Mouse (Mus musculus): ENCODE results near the gene Ube2i. TPM values are rescaled to one million over a fixed set of nuclear protein-coding genes. Genes with fewer than 3 reads are reported as not detected.

The Ube2i gene
- total RNA-seq, 1 experiment from 2014 or later = 263 TPM

DNA sequence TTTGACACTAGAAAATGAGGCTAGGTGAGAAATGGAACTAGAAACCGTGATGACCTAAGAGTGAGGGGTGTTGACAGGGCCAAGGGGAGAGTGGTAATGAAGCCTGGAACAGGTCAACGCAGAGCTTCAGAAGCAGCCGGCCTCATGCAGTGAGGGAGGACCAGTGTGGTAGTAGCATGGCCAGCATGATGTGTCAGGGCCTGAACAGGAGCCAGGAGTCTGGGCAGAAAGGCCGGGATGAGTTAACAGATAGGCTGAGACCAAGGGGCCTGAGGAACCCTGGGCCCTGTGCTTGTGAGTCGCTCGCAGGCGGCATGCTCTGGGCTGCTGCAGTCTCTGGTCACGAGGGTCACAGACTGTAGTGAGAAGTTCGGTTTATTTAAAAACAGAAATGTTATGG lies 55.5 kb downstream of the Ube2i start:
- DNase-seq = no peak

DNA sequence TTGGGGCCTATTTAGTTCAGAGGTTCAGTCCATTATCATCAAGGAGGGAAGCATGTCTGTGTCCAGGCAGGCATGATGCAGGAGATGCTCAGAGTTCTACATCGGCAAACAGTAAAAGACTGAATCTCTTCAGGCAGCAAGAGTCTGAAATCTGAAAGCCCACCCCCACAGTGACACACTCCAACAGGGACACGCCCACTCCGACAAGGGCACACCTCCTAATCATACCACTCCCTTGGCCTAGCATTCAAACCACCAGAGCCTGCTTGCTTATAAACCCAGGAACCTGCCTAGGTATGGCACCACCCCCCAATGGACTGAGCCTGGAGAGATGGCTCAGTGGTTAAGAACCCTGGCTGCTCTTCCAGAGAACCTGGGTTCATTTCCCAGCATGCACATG lies 59.0 kb downstream of the Ube2i start:
- DNase-seq = no peak

Small RNA genes lying within 50 kb of the gene (microRNA-seq; reads per million reads assigned to microRNA genes)
- 21.6 to 26.7 reads per million in 2 experiments for gene Mir3547

Other genes starting within 250 kb of the Ube2i start
- gene Tmem204, start 191.0 kb downstream of the Ube2i start, total RNA-seq (2021) = 27.7 and 31.5 TPM in 2 replicates
- gene Telo2, start 158.7 kb downstream of the Ube2i start, total RNA-seq (2021) = 26.3 and 27.2 TPM in 2 replicates
- not detected in 2 replicates for gene Ptx4, start 153.9 kb downstream of the Ube2i start, total RNA-seq (2021)
- 28.9 and 42.3 TPM in 2 replicates for gene Clcn7, start 141.2 kb downstream of the Ube2i start, total RNA-seq (2021)
- 0.15 TPM in 1 of 2 replicates, not detected in the other for gene Ccdc154, start 112.2 kb downstream of the Ube2i start, total RNA-seq (2021)
- gene Gm38655, start 99.2 kb downstream of the Ube2i start, total RNA-seq (2021) = 0.49 TPM in 1 of 2 replicates, not detected in the other
- 19.5 and 20.4 TPM in 2 replicates for gene BC003965, start 90.1 kb downstream of the Ube2i start, total RNA-seq (2021)
- gene Unkl, start 86.2 kb downstream of the Ube2i start, total RNA-seq (2021) = 19.9 and 21.1 TPM in 2 replicates
- gene Gnptg, start 34.5 kb downstream of the Ube2i start, total RNA-seq (2021) = 42.4 and 50.1 TPM in 2 replicates
- 25.0 and 28.4 TPM in 2 replicates for gene Tsr3, start 34.5 kb downstream of the Ube2i start, total RNA-seq (2021)
- gene Baiap3, start 18.3 kb downstream of the Ube2i start, total RNA-seq (2021) = 6.8 and 15.0 TPM in 2 replicates
- gene Prss34, start 23.8 kb upstream of the Ube2i start, total RNA-seq (2021) = 0.27 TPM in 1 of 2 replicates, not detected in the other
- gene Prss28, start 34.0 kb upstream of the Ube2i start, total RNA-seq (2021) = not detected in 2 replicates
- gene Prss29, start 44.0 kb upstream of the Ube2i start, total RNA-seq (2021) = not detected in 2 replicates
- gene Tpsab1, start 70.9 kb upstream of the Ube2i start, total RNA-seq (2021) = 0.58 TPM in 1 of 2 replicates, not detected in the other
- gene Tpsb2, start 91.7 kb upstream of the Ube2i start, total RNA-seq (2021) = 0.58 and 1.1 TPM in 2 replicates
- not detected in 2 replicates for gene Tpsg1, start 94.7 kb upstream of the Ube2i start, total RNA-seq (2021)
- gene Cacna1h, start 159.2 kb upstream of the Ube2i start, total RNA-seq (2021) = 100 and 109 TPM in 2 replicates
- gene Tekt4, start 180.0 kb upstream of the Ube2i start, total RNA-seq (2021) = not detected in 2 replicates
- gene Sstr5, start 222.7 kb upstream of the Ube2i start, total RNA-seq (2021) = 0.21 TPM in 1 of 2 replicates, not detected in the other